17 mouse cellular contexts compared by ENCODE assay signal in the genomic region with DNA sequence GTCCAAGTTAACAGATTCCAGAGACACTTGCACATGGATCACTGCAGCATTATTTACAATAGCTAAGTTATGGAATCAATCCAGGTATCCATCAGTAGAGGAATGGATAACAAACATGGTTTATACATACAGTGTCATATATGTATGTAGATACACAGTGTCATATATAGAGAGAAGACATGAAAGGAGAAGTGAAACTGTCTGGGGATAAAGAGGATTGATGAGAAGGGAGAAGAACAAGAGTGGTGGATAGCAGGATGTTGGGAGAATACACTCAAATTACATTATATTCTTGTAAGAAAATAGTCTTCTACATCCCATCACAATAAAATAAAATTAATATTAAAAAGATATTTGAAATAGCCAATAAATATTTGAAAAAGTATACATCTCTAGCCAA. TPM values are rescaled to one million over a fixed set of nuclear protein-coding genes. Genes with fewer than 3 reads are reported as not detected.
"Had no signal": no experiment of that assay in that cellular context is flagged by ENCODE, and none has a peak within 500 bp of the region (broad histone marks: within the 10 kb centered on the region; RNA-seq: fewer than 3 reads in every experiment).

No protein-coding gene starts in this region.

- H3K36me3 ChIP-seq: neural tube, embryonic 12.5 days; neural tube, embryonic 13.5 days; neural tube, embryonic 15.5 days; stomach, embryonic 15.5 days had no signal

- DNase-seq: retina, postnatal 1 day; right cerebral cortex, adult 18-20 months; right cerebral cortex, postnatal 14 days; right cerebral cortex, postnatal 25 days; right cerebral cortex, postnatal 4 days; spleen, adult 18-20 months; thymus, adult 18-20 months; thymus, adult 2 months; thymus, postnatal 14 days; thymus, postnatal 25 days; thymus, postnatal 36 days; thymus, postnatal 4 days had no signal

- H3K27me3 ChIP-seq: neural tube, embryonic 12.5 days; neural tube, embryonic 15.5 days; stomach, embryonic 15.5 days had no signal

RNA-seq across cellular contexts. Expression of gene Kif27, which starts 5.9 kb away (rescaled TPM):
- total RNA-seq: neutrophil, adult 5-6 weeks had no signal
